Mouse (Mus musculus): ENCODE data around the gene Arhgap9. TPM values are rescaled to one million over a fixed set of nuclear protein-coding genes. Genes with fewer than 3 reads are reported as not detected.

The Arhgap9 gene
- 0.70 TPM for polyA plus RNA-seq (2014; fragmentation: Illumina TruSeq; extraction: RNeasy Lipid Tissue Mini Kit (QIAGEN cat#74804); ENCODE audit: low read depth, low replicate concordance)

DNA sequence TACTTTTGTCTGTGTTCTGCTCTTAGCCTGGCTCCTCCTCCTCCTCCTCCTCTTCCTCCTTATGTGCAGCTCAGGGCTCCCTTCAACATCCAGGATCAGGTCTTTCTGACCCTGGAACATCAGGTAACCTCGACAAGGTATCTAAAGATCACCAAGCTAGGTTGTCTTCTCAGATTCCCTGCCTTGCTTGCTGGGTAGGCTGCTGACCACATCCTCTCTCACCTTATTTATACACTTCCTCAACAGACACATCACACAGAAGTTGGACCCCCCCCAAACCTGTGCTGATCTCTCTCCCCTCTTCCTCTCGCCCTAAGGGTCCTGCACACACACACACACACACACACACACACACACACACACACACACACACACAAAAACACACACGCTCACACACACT, at the start of gene Arhgap9:
Arhgap9 (plus strand) TSS at position 344 of the 400 bp plus-strand sequence.

DNA sequence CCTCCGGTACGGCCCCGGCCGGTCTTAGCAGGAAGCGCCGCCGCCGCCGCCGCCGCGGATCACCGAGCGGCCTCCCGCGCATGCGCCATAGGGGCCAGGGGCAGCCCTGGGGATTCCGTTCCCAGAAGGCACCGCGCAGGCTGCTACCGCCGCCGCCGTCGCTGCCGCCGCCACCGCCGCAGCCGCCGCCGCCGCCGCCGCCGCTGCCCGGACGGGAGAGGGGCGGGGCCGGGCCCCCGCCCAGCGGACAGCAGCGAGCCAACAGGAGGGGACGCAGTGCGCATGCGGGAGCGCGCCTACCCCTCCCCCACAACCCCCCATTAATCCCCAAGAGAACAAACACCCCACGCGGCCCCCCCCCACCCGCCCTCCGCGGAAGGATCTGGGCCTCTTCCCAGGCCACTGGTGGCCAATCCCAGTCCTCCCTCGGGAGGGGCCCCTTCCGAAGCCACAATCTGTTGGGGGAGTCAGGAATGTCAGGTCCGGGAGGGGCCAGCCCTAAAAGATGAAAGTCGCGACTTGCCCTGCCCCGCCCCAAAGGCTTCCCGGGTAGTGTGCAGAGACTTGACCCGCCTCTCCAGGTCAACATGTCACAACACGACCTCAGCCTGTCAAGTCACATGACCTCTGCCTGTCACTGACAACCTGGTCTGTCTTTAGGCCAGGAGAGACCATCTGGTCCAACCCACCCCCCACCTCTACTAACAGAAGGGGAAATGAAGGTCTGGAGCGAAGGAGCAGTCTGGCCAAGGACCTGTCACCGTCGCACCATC, 32.8 kb upstream of the Arhgap9 start, which contains the start of gene Mbd6:
Mbd6 (minus strand) TSS at position 219 of the 773 bp plus-strand sequence.

DNA sequence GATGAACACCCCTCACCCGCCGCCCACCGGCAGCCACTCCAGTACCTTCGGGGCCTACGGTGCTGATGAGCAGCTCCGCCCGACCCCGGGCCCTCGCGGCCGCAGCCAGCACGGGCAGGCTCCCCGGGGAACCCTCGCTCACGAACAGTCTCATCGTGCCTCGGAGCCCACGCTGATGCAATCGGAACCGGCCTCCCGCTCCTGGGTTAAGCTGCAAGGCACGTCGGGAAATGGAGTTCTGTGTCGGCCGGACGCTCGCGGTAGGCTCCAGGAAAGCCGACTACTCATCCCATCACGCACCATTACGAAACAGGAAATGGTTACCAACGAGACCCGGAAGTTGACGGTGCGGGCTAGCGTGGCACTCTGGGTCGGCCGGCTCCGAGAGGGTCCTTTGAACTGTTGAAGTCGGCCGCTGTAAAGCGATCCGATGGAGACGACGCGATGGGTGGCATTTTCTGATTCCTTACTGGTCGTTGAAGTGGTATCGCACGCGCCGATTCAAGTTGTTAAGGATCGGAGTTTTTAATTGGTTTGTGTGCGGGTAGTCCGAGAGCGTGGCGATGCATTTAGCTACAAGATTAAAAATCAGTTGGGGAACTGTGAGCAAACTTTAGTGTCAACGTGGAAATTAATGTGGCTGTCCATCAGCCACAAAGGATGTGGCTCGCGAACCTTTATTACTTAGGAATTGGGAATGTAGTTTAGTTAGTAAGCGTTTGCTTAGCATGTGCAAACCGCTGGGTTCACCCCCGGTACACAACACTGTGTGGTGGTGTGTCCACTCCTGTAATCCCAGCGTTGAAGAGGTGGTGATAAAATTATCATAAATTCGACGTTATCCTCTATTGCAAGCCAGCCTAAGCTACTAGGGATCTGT, 10.0 kb upstream of the Arhgap9 start, which contains the start of gene Mars:
Mars (minus strand) TSS at position 311 of the 880 bp plus-strand sequence.

DNA sequence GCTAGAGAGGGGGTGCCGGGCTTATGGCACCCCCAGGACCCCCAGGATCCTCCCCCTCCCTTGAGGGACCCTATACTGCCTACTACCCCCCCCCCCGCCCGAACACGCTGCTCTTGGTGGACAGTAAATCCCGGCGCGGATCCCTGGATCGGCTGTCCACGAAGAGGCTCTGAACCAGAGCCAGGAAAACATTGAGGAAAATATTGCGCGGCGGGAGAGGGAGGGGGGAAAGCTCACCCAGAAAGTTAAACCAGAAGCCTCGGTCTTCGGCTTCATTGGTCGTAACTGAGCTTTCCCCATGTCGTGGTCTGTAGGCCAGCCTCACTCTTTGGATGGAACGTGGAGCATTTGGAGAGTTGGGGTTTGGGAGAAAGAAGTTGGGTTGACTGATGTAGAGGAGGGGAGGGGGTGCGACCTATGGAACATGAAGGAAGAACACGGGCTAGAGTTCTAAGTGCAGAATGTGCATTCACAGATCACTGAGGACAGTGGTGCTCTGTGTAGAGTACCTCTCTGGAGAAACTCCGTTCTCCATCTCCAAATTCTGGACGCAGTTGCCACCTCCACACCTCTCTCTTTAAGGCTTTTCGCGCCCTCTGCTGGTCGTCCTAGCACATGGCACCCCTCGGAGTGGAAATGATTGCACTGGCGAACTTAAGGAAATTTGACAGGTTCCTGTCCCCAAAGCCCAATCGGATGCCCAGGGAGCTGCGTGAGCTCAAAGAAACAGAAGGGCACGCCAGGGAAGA, 20.3 kb downstream of the Arhgap9 start, which contains the start of gene Gli1:
Gli1 (minus strand) TSS at position 84 of the 749 bp plus-strand sequence.

DNA sequence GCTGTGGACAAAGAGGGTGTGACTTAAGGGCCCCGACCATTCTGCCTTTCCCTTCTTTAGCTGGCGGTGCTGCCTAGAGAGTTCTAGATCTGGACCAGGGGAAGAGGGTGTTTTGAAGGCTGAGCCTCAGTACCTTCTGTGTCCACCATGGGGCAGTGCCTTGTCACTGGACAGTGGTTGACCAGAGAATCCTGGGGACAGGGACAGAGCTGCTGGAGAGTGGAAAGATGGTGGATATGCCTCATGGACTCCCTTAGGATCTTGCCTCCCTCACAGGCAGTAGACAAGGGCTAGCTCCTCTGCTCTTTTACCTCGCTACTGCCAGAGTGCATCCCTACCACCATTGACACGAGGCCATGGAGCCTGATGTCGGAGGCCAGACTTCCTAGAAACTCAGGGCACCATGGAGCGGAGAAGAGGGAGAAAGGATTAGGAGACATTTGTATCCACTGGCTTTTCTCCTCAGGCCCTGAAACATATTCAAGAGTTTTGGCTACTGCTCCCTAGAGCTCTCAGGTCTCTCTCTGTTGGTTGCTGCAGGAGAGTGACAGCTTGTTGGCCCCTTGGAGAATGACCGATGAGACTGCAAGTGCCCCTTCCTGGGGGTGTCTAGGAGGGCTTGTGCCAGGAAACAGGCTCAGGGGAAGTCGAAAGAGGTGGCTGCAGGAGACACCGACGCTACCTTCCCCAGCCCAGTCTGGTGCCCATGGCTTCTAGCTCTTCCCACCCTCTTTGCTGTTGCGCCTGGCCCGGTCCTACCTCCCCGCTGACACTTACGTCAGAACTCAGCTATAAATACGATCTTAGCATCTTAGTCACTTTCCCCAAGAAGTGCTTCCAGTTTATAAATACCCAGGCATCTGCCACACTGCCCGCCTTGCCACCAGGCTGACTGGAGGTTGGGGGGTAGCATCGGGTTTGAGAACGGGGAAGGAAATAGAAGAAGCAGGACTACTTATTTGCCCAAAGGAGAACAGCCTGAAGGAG, 32.4 kb downstream of the Arhgap9 start, which contains the start of gene Inhbe:
Inhbe (minus strand) TSS at position 503 of the 987 bp plus-strand sequence.

DNA sequence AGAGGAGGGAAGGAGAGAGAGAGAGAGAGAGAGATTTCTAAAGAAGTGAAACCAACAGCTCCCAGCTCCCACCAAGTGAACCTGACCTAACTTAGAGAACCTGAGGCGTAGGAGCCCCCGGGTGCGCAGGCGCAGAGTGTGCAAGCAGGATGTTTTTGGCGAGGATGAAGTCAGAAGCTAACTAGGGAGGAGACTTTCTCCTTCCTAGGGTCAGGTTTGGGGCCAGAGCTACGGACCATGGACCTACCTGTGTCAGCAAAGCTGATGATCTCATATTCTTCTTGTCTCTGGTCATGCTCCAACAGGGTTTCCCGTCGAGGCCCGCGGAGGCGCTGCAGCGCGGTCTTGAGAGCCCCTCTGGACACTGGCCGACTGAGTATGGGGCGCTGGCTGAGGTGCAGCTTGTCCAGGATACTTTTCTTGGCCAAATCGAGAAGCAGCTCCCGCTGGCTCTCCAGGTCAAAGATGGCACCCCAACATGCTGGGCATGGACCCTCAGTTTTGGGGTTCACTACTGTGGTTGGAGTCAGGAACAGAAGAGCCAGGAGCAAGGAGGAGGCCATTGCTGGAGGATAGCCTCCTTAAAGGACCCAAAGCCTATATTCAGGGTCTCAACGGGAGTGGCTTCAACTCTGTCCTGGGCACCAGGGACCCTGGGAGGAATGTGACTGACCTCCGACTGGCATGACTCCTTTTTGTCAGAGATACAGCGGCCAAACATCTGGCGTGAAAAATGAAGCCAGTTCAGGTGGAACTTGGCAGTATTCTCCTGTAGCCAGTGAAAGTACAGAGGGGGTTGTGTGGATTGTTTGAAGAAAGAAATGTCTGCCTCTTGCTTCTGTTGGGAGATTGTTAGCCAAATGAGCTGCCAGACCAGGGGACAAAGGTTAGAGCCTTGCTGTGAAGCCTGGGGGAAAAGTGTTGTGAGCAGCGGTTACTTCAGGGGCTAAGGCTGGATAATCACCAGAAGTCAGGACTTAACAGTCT, 48.4 kb downstream of the Arhgap9 start, which contains the start of gene Inhbc:
Inhbc (minus strand) TSS at position 598 of the 987 bp plus-strand sequence.

Other genes with a start within 250 kb of the Arhgap9 start
- 0.35 TPM for gene Agap2, start 246.7 kb upstream of the Arhgap9 start, polyA plus RNA-seq (2014; fragmentation: Illumina TruSeq; extraction: RNeasy Lipid Tissue Mini Kit (QIAGEN cat#74804); ENCODE audit: low read depth, low replicate concordance)
- 15.0 TPM for gene Os9, start 200.8 kb upstream of the Arhgap9 start, polyA plus RNA-seq (2014; fragmentation: Illumina TruSeq; extraction: RNeasy Lipid Tissue Mini Kit (QIAGEN cat#74804); ENCODE audit: low read depth, low replicate concordance)
- 0.47 TPM for gene B4galnt1, start 156.7 kb upstream of the Arhgap9 start, polyA plus RNA-seq (2014; fragmentation: Illumina TruSeq; extraction: RNeasy Lipid Tissue Mini Kit (QIAGEN cat#74804); ENCODE audit: low read depth, low replicate concordance)
- not detected for gene Slc26a10, start 141.3 kb upstream of the Arhgap9 start, polyA plus RNA-seq (2014; fragmentation: Illumina TruSeq; extraction: RNeasy Lipid Tissue Mini Kit (QIAGEN cat#74804); ENCODE audit: low read depth, low replicate concordance)
- gene Arhgef25, start 131.9 kb upstream of the Arhgap9 start, polyA plus RNA-seq (2014; fragmentation: Illumina TruSeq; extraction: RNeasy Lipid Tissue Mini Kit (QIAGEN cat#74804); ENCODE audit: low read depth, low replicate concordance): 8.0 TPM
- 3.6 TPM for gene Dtx3, start 126.2 kb upstream of the Arhgap9 start, polyA plus RNA-seq (2014; fragmentation: Illumina TruSeq; extraction: RNeasy Lipid Tissue Mini Kit (QIAGEN cat#74804); ENCODE audit: low read depth, low replicate concordance)
- 18.3 TPM for gene Pip4k2c, start 110.4 kb upstream of the Arhgap9 start, polyA plus RNA-seq (2014; fragmentation: Illumina TruSeq; extraction: RNeasy Lipid Tissue Mini Kit (QIAGEN cat#74804); ENCODE audit: low read depth, low replicate concordance)
- 1.8 TPM for gene Kif5a, start 58.6 kb upstream of the Arhgap9 start, polyA plus RNA-seq (2014; fragmentation: Illumina TruSeq; extraction: RNeasy Lipid Tissue Mini Kit (QIAGEN cat#74804); ENCODE audit: low read depth, low replicate concordance)
- gene Dctn2, start 55.6 kb upstream of the Arhgap9 start, polyA plus RNA-seq (2014; fragmentation: Illumina TruSeq; extraction: RNeasy Lipid Tissue Mini Kit (QIAGEN cat#74804); ENCODE audit: low read depth, low replicate concordance): 26.5 TPM
- 2.2 TPM for gene Mbd6, start 32.9 kb upstream of the Arhgap9 start, polyA plus RNA-seq (2014; fragmentation: Illumina TruSeq; extraction: RNeasy Lipid Tissue Mini Kit (QIAGEN cat#74804); ENCODE audit: low read depth, low replicate concordance)
- gene Mars, start 10.2 kb upstream of the Arhgap9 start, polyA plus RNA-seq (2014; fragmentation: Illumina TruSeq; extraction: RNeasy Lipid Tissue Mini Kit (QIAGEN cat#74804); ENCODE audit: low read depth, low replicate concordance): 18.8 TPM
- not detected for gene Gli1, start 20.0 kb downstream of the Arhgap9 start, polyA plus RNA-seq (2014; fragmentation: Illumina TruSeq; extraction: RNeasy Lipid Tissue Mini Kit (QIAGEN cat#74804); ENCODE audit: low read depth, low replicate concordance)
- gene Inhbe, start 32.4 kb downstream of the Arhgap9 start, polyA plus RNA-seq (2014; fragmentation: Illumina TruSeq; extraction: RNeasy Lipid Tissue Mini Kit (QIAGEN cat#74804); ENCODE audit: low read depth, low replicate concordance): not detected
- gene Inhbc, start 48.5 kb downstream of the Arhgap9 start, polyA plus RNA-seq (2014; fragmentation: Illumina TruSeq; extraction: RNeasy Lipid Tissue Mini Kit (QIAGEN cat#74804); ENCODE audit: low read depth, low replicate concordance): not detected
- 216 TPM for gene R3hdm2, start 58.4 kb downstream of the Arhgap9 start, polyA plus RNA-seq (2014; fragmentation: Illumina TruSeq; extraction: RNeasy Lipid Tissue Mini Kit (QIAGEN cat#74804); ENCODE audit: low read depth, low replicate concordance)
- gene Stac3, start 179.7 kb downstream of the Arhgap9 start, polyA plus RNA-seq (2014; fragmentation: Illumina TruSeq; extraction: RNeasy Lipid Tissue Mini Kit (QIAGEN cat#74804); ENCODE audit: low read depth, low replicate concordance): not detected
- gene Ndufa4l2, start 193.0 kb downstream of the Arhgap9 start, polyA plus RNA-seq (2014; fragmentation: Illumina TruSeq; extraction: RNeasy Lipid Tissue Mini Kit (QIAGEN cat#74804); ENCODE audit: low read depth, low replicate concordance): 2.6 TPM
- 2.1 TPM for gene Shmt2, start 200.5 kb downstream of the Arhgap9 start, polyA plus RNA-seq (2014; fragmentation: Illumina TruSeq; extraction: RNeasy Lipid Tissue Mini Kit (QIAGEN cat#74804); ENCODE audit: low read depth, low replicate concordance)
- not detected for gene Nxph4, start 212.6 kb downstream of the Arhgap9 start, polyA plus RNA-seq (2014; fragmentation: Illumina TruSeq; extraction: RNeasy Lipid Tissue Mini Kit (QIAGEN cat#74804); ENCODE audit: low read depth, low replicate concordance)